Mouse (Mus musculus): ENCODE data around the gene Jph4. TPM values are rescaled to one million over a fixed set of nuclear protein-coding genes. Genes with fewer than 3 reads are reported as not detected.

The Jph4 gene
- total and polyA plus RNA-seq, 3 experiments = not detected

DNA sequence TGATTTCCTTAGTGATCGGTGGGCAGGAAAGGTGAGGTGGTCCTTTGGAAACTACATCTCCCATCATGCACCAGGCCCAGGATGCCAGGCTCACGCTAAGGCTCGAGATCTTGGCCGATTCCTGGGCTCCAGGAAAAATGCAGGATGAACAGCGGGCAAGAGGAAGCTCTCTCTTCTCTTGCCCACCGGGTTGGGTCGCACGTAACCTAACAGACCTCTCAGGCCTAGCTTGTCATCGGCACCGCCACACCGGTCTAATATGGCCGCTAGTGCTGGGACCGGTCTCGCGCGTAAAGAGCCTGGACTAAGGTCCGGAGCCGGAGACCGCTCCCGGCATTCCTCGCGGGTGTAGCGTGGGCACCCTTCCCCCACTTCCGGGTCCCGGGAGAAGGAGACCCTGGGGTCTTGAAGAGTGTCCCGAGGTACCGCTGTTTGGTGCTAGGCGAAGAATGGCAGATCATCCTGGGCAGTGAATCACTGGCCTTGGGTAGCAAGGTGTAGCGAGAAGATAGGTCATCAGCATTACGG lies 22.0 kb downstream of the Jph4 start, which contains the start of gene Thtpa (continued):
- TF ChIP-seq NELFE (IDR thresholded peaks at IDR 0.05; ENCODE audit: low read depth, low read length) = peak; percentile 68
- no peak for TF ChIP-seq CHD1 (IDR thresholded peaks at IDR 0.05; ENCODE audit: low read depth, low read length)
- peak; percentile 76 for TF ChIP-seq POLR2AphosphoS2 (IDR thresholded peaks at IDR 0.05; ENCODE audit: low read length)
- peak; percentile 93 for TF ChIP-seq ELF1 (IDR thresholded peaks at IDR 0.05; ENCODE audit: low read depth, low read length)
- no peak for TF ChIP-seq SMC3 (IDR thresholded peaks at IDR 0.05; ENCODE audit: low read depth, low read length)
- peak; percentile 85 for TF ChIP-seq MYC (IDR thresholded peaks at IDR 0.05; ENCODE audit: low read depth, low read length)
- peak; percentile 25; the same call in 1 of the 2 replicates for TF ChIP-seq ZKSCAN1 (IDR thresholded peaks at IDR 0.05; ENCODE audit: low read depth, low read length)
- peak; percentile 23 to 83; a peak in 2 of 4 replicates for TF ChIP-seq POLR2A (IDR thresholded peaks at IDR 0.05; ENCODE audit: control insufficient read depth in 1 of 2, insufficient read depth in 1 of 2, low read depth in 1 of 2, low read length in 2 of 2, poor library complexity in 1 of 2)
- no peak for TF ChIP-seq GABPA (IDR thresholded peaks at IDR 0.05; ENCODE audit: low read depth, low read length)
- no peak for TF ChIP-seq MAZ (IDR thresholded peaks at IDR 0.05; ENCODE audit: low read depth, low read length)

DNA sequence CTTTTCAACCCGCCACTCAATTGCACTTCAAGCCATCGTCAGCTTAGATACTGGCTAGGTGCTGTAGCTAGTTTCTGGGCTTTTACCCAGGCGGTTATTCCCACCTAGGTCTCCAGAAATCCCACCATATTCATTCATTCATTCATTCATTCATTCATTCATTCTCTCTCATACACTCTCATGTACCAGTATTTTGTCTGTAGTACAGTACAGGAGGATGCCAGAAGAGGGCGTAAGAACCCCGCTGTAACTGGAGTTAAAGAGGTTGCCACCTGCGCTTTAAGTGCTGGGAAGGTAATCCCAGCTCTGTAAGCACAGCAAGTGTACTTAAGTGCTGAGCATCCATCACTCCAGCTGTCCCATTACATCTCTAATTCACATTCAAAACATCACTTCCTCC lies 22.8 kb downstream of the Jph4 start:
- Histone ChIP-seq H3K27me3 (ENCODE audit: control insufficient read depth in 1 of 2, insufficient read depth in 2 of 2, low read length in 2 of 2) (no peaks in the 10 kb centered on the region), H3K4me3 (ENCODE audit: control insufficient read depth in 1 of 2, insufficient read depth in 1 of 2, low read depth in 2 of 2, low read length in 2 of 2) (peak overlapping the region; percentile 87 to 93), H3K4me1 (ENCODE audit: control insufficient read depth in 1 of 2, insufficient read depth in 2 of 2, low read length in 2 of 2) (peaks cover 0 to 12% of the 10 kb centered on the region in 2 experiments; a peak in 3 of 4 replicates), H3K79me2 (ENCODE audit: control insufficient read depth, insufficient read depth, low read length, poor library complexity) (peaks cover 7% of the 10 kb centered on the region), H3K9ac (ENCODE audit: control insufficient read depth, low read depth, low read length, poor library complexity, severe bottlenecking) (no peak overlapping the region), H3K36me3 (ENCODE audit: control insufficient read depth in 1 of 2, insufficient read depth in 2 of 2, low read length in 2 of 2) (peaks cover 0 to 4% of the 10 kb centered on the region in 2 experiments; a peak in 1 of 4 replicates), H3K27ac (ENCODE audit: control insufficient read depth, low read depth, low read length) (no peak overlapping the region), H3K9me3 (replicated peaks; ENCODE audit: insufficient read depth, low read length) (no peaks in the 10 kb centered on the region)
- peak; percentile 82 for DNase-seq (ENCODE audit: low read depth, low spot score)
- peak; percentile 66 for TF ChIP-seq SIN3A (IDR thresholded peaks at IDR 0.05; ENCODE audit: low read length)
- TF ChIP-seq ZMIZ1 (IDR thresholded peaks at IDR 0.05; ENCODE audit: low read depth, low read length) = no peak
- TF ChIP-seq MYC (IDR thresholded peaks at IDR 0.05; ENCODE audit: low read depth, low read length) = no peak
- no peak for TF ChIP-seq MAFK (IDR thresholded peaks at IDR 0.05; ENCODE audit: borderline replicate concordance, low read depth, low read length)
- TF ChIP-seq ZNF384 (IDR thresholded peaks at IDR 0.05; ENCODE audit: low read depth, low read length) = no peak
- TF ChIP-seq RAD21 (IDR thresholded peaks at IDR 0.05; ENCODE audit: low read depth, low read length) = peak; percentile 43
- TF ChIP-seq SMC3 (IDR thresholded peaks at IDR 0.05; ENCODE audit: low read depth, low read length) = peak; percentile 28; the same call in 1 of the 2 replicates
- TF ChIP-seq UBTF (IDR thresholded peaks at IDR 0.05; ENCODE audit: borderline replicate concordance, insufficient read depth, low read depth, low read length) = no peak
- no peak for TF ChIP-seq JUND (IDR thresholded peaks at IDR 0.05; ENCODE audit: low read depth, low read length)
- no peak for TF ChIP-seq BHLHE40 (IDR thresholded peaks at IDR 0.05; ENCODE audit: borderline replicate concordance, low read depth, low read length)
- no peak for TF ChIP-seq TBP (IDR thresholded peaks at IDR 0.05; ENCODE audit: low read depth, low read length)
- no peak for TF ChIP-seq ZKSCAN1 (IDR thresholded peaks at IDR 0.05; ENCODE audit: low read depth, low read length)
- no peak for TF ChIP-seq USF2 (IDR thresholded peaks at IDR 0.05; ENCODE audit: borderline replicate concordance in 1 of 2, insufficient read depth in 1 of 2, low read depth in 1 of 2, low read length in 2 of 2)
- no peak for TF ChIP-seq POLR2A (IDR thresholded peaks at IDR 0.05; ENCODE audit: control insufficient read depth in 1 of 2, insufficient read depth in 1 of 2, low read depth in 1 of 2, low read length in 2 of 2, poor library complexity in 1 of 2)
- peak; percentile 41 to 72 (median 65) for TF ChIP-seq CTCF (IDR thresholded peaks at IDR 0.05 in 2 of 3, conservative IDR thresholded peaks at IDR 0.05 in 1 of 3; ENCODE audit: control insufficient read depth in 1 of 3, insufficient read depth in 1 of 3, low read depth in 2 of 3, low read length in 3 of 3, poor library complexity in 1 of 3, severe bottlenecking in 1 of 3)
- 0 out of 2 replicates have a peak, but pooled peaks have one; percentile 8 for TF ChIP-seq NRF1 (IDR thresholded peaks at IDR 0.05; ENCODE audit: insufficient read depth, low read depth, low read length, poor library complexity, severe bottlenecking)
- TF ChIP-seq USF1 (IDR thresholded peaks at IDR 0.05; ENCODE audit: low read depth, low read length) = no peak
- no peak for TF ChIP-seq RCOR1 (IDR thresholded peaks at IDR 0.05; ENCODE audit: low read depth, low read length)
- TF ChIP-seq GATA1 (IDR thresholded peaks at IDR 0.05; ENCODE audit: low read depth, low read length) = no peak
- TF ChIP-seq POLR2AphosphoS2 (IDR thresholded peaks at IDR 0.05; ENCODE audit: low read length) = no peak
- TF ChIP-seq CHD1 (IDR thresholded peaks at IDR 0.05; ENCODE audit: low read depth, low read length) = no peak
- TF ChIP-seq ETS1 (IDR thresholded peaks at IDR 0.05; ENCODE audit: low read depth, low read length) = no peak
- no peak for TF ChIP-seq MAZ (IDR thresholded peaks at IDR 0.05; ENCODE audit: low read depth, low read length)
- TF ChIP-seq EP300 (IDR thresholded peaks at IDR 0.05; ENCODE audit: low read depth in 1 of 2, low read length in 2 of 2) = no peak
- no peak for TF ChIP-seq CHD2 (IDR thresholded peaks at IDR 0.05; ENCODE audit: low read length)
- no peak for TF ChIP-seq E2F4 (IDR thresholded peaks at IDR 0.05; ENCODE audit: borderline replicate concordance, low read depth, low read length)
- TF ChIP-seq MAX (IDR thresholded peaks at IDR 0.05; ENCODE audit: low read length) = no peak
- no peak for TF ChIP-seq TAL1 (IDR thresholded peaks at IDR 0.05; ENCODE audit: low read length)
- peak; percentile 59; the same call in 1 of the 2 replicates for TF ChIP-seq HCFC1 (IDR thresholded peaks at IDR 0.05; ENCODE audit: low read depth, low read length)
- no peak for TF ChIP-seq POLR2AphosphoS5 (IDR thresholded peaks at IDR 0.05; ENCODE audit: borderline replicate concordance, low read depth, low read length)

Measured in MEL (cell line).